Mouse (Mus musculus) megakaryocyte, embryonic 14.5 days (primary cell): ENCODE measurements at regions not wholly inside any gene's neighbourhood (a gene's known extent, or its start where the extent isn't known, plus 50 kb on each side); places are given as distances from the start of the nearest gene placed in this dataset.

Experiments
- FLI1 ChIP-seq: IDR thresholded peaks from 2 replicates; pipeline ENCODE4 v1.6.1; 2012; ENCODE audit warnings: low read length, inconsistent platforms, mixed read lengths
- GATA1 ChIP-seq: IDR thresholded peaks from 3 replicates; pipeline ENCODE4 v1.6.1; 2012; ENCODE audit warnings: mixed read lengths, low read length, inconsistent platforms, borderline replicate concordance

- TF ChIP-seq GATA1 (no peak), FLI1 (no peak)
Observed at GRCm38 (mm10) chr11:79837076-79837990, 124.9 kb downstream of the Utp6 start.
